39 mouse cellular contexts compared by ENCODE assay signal in genomic region chr16:44832286-44832685, GRCm38 (mm10). TPM values are rescaled to one million over a fixed set of nuclear protein-coding genes. Genes with fewer than 3 reads are reported as not detected.
"Had no signal": no experiment of that assay in that cellular context is flagged by ENCODE, and none has a peak within 500 bp of the region (broad histone marks: within the 10 kb centered on the region; RNA-seq: fewer than 3 reads in every experiment).

No protein-coding gene starts in this region.

- H3K4me3 ChIP-seq: gastrocnemius, adult 2 months; heart, adult 2 months; heart, embryonic 13.5 days; heart, embryonic 15.5 days; hindbrain, embryonic 13.5 days; hindbrain, embryonic 15.5 days; kidney, embryonic 15.5 days; limb, embryonic 13.5 days; limb, embryonic 15.5 days; liver, embryonic 13.5 days had no signal

- DNase-seq: gastrocnemius, adult 2 months; gastrocnemius, postnatal 10 days; gastrocnemius, postnatal 25 days; heart, adult 11 months; heart, adult 2 months; heart, postnatal 14 days; heart, postnatal 36 days; kidney, adult 11 months; kidney, adult 2 months; kidney, adult 9 months; kidney, postnatal 14 days; kidney, postnatal 36 days; layer of hippocampus, adult 9-11 months; layer of hippocampus, postnatal 36 days; left cerebral cortex, postnatal 4 days; liver, embryonic 13.5 days had no signal

- H3K9me3 ChIP-seq: heart, embryonic 13.5 days; heart, embryonic 15.5 days; hindbrain, embryonic 13.5 days; hindbrain, embryonic 15.5 days; kidney, embryonic 15.5 days; limb, embryonic 13.5 days; limb, embryonic 15.5 days; liver, embryonic 13.5 days had no signal

- ATAC-seq: hindbrain, postnatal 0 days; intestine, embryonic 16.5 days had no signal

- H3K4me1 ChIP-seq: heart, embryonic 13.5 days; heart, embryonic 15.5 days; hindbrain, embryonic 13.5 days; hindbrain, embryonic 15.5 days; kidney, embryonic 15.5 days; limb, embryonic 13.5 days; limb, embryonic 15.5 days; liver, embryonic 13.5 days had no signal

- H3K27me3 ChIP-seq: heart, embryonic 13.5 days; heart, embryonic 15.5 days; hindbrain, embryonic 13.5 days; hindbrain, embryonic 15.5 days; kidney, embryonic 15.5 days; limb, embryonic 13.5 days; limb, embryonic 15.5 days; liver, embryonic 13.5 days had no signal

- H3K36me3 ChIP-seq: heart, embryonic 13.5 days; heart, embryonic 15.5 days; hindbrain, embryonic 13.5 days; hindbrain, embryonic 15.5 days; kidney, embryonic 15.5 days; limb, embryonic 13.5 days; limb, embryonic 15.5 days; liver, embryonic 13.5 days had no signal

RNA-seq across cellular contexts. Expression of gene Cd200r4, which starts 20.8 kb away (rescaled TPM):
- total RNA-seq: gastrocnemius, adult 2 months; gastrocnemius, postnatal 10 days; gastrocnemius, postnatal 25 days; heart, adult 2 months; heart, postnatal 14 days; heart, postnatal 36 days; layer of hippocampus, adult 18-20 months; layer of hippocampus, postnatal 14 days; layer of hippocampus, postnatal 36 days; left cerebral cortex, postnatal 10 days; left cerebral cortex, postnatal 4 days had no signal
- polyA plus RNA-seq: heart, embryonic 13.5 days; heart, postnatal 0 days; hindbrain, embryonic 11.5 days; hindbrain, embryonic 13.5 days; hindbrain, embryonic 15.5 days; kidney, embryonic 15.5 days; limb, embryonic 11.5 days had no signal

RNA-seq across cellular contexts. Expression of gene Cd200r2, which starts 34.6 kb away (rescaled TPM):
- total RNA-seq: gastrocnemius, adult 2 months; gastrocnemius, postnatal 10 days; gastrocnemius, postnatal 25 days; gastrocnemius, postnatal 4 days; heart, adult 2 months; heart, postnatal 14 days; heart, postnatal 36 days; hindbrain, postnatal 0 days; layer of hippocampus, adult 18-20 months; layer of hippocampus, adult 8-10 months; layer of hippocampus, postnatal 14 days; layer of hippocampus, postnatal 36 days; left cerebral cortex, adult 18-20 months; left cerebral cortex, adult 8-10 months; left cerebral cortex, postnatal 10 days; left cerebral cortex, postnatal 25 days; left cerebral cortex, postnatal 4 days had no signal
- polyA plus RNA-seq: heart, adult 2 months; heart, postnatal 0 days; hindbrain, embryonic 11.5 days; hindbrain, embryonic 13.5 days; hindbrain, embryonic 15.5 days; hindbrain, postnatal 0 days; intestine, embryonic 14.5 days; kidney, adult 2 months; kidney, embryonic 15.5 days; kidney, postnatal 0 days; limb, embryonic 11.5 days; limb, embryonic 13.5 days; limb, embryonic 15.5 days; liver, embryonic 11.5 days; liver, embryonic 13.5 days had no signal
